Mouse (Mus musculus): ENCODE measurements at regions not wholly inside any gene's neighbourhood (a gene's known extent, or its start where the extent isn't known, plus 50 kb on each side); places are given as distances from the start of the nearest gene placed in this dataset.
A peak's percentile ranks its signal among the peaks of the same experiment; 100 is the strongest.

DNA sequence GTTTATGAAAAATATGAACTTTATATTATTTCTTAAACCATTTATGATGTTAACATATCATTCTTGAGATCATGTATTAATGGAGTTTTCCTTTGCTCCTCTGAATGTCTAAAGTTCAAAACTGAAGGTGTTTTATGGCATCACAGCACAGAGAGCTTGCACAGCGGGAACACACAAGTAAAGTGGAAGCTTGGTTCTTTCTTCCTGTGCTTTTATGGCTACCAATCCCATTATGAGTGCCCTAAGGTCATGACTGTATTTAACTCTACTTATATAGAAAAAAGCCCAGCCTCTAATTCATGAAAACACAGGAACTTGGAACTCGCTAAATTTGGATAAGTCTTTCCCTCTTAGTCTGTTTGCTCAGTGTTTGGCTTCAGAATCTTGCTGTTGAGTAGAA is 417.3 kb upstream of the Adamts5 start:
- Histone ChIP-seq H3K9ac (ENCODE audit: low read depth, low read length, severe bottlenecking) (no peak overlapping the region), H3K4me3 (replicated peaks; ENCODE audit: low read length) (no peak overlapping the region), H3K4me2 (replicated peaks; ENCODE audit: low read depth, low read length, severe bottlenecking) (no peak overlapping the region), H3K27me3 (ENCODE audit: control insufficient read depth, insufficient read depth, low read length) (no peaks in the 10 kb centered on the region), H3K4me1 (ENCODE audit: control insufficient read depth, insufficient read depth, low read length) (no peaks in the 10 kb centered on the region), H3K9me3 (ENCODE audit: control insufficient read depth, low read length) (no peaks in the 10 kb centered on the region), H3K36me3 (ENCODE audit: control insufficient read depth, insufficient read depth, low read length) (no peaks in the 10 kb centered on the region), H3K27ac (replicated peaks; ENCODE audit: low read depth, low read length) (no peak overlapping the region)
- TF ChIP-seq POLR2A (IDR thresholded peaks at IDR 0.05; ENCODE audit: borderline replicate concordance, extremely low read depth, insufficient read depth, insufficient read length): no peak
- no peak for DNase-seq (ENCODE audit: low spot score)
- WGBS: 19% methylated on average over 2 of the region's 2 CpGs
- no peak for ATAC-seq (ENCODE audit: low FRiP score, low read depth)

GRCm38 (mm10) chr16:86309696-86310095 is 408.1 kb upstream of the Adamts5 start:
- Histone ChIP-seq H3K27ac (replicated peaks; ENCODE audit: low read depth, low read length) (no peak overlapping the region), H3K4me3 (replicated peaks; ENCODE audit: low read length) (no peak overlapping the region), H3K27me3 (ENCODE audit: control insufficient read depth, insufficient read depth, low read length) (no peaks in the 10 kb centered on the region), H3K9ac (ENCODE audit: low read depth, low read length, severe bottlenecking) (no peak overlapping the region), H3K36me3 (ENCODE audit: control insufficient read depth, insufficient read depth, low read length) (no peaks in the 10 kb centered on the region), H3K4me2 (replicated peaks; ENCODE audit: low read depth, low read length, severe bottlenecking) (no peak overlapping the region), H3K9me3 (ENCODE audit: control insufficient read depth, low read length) (no peaks in the 10 kb centered on the region), H3K4me1 (ENCODE audit: control insufficient read depth, insufficient read depth, low read length) (peaks cover 4% of the 10 kb centered on the region; the same call in 1 of the 2 replicates)
- DNase-seq (ENCODE audit: low spot score): peak; percentile 52
- ATAC-seq (ENCODE audit: low FRiP score, low read depth): peak; percentile 50; the same call in 1 of the 2 replicates
- TF ChIP-seq POLR2A (IDR thresholded peaks at IDR 0.05; ENCODE audit: borderline replicate concordance, extremely low read depth, insufficient read depth, insufficient read length): no peak
- 25% methylated on average over 2 of the region's 2 CpGs for WGBS

- DNase-seq (ENCODE audit: low spot score) (no peak), ATAC-seq (ENCODE audit: low FRiP score, low read depth) (no peak)
- no peak for TF ChIP-seq POLR2A (IDR thresholded peaks at IDR 0.05; ENCODE audit: borderline replicate concordance, extremely low read depth, insufficient read depth, insufficient read length)
- H3K36me3 ChIP-seq (ENCODE audit: control insufficient read depth, insufficient read depth, low read length): no peaks in the 10 kb centered on the region
- no peaks in the 10 kb centered on the region for H3K9me3 ChIP-seq (ENCODE audit: control insufficient read depth, low read length)
- 83% methylated on average over 2 of the region's 2 CpGs for WGBS
- H3K9ac ChIP-seq (ENCODE audit: low read depth, low read length, severe bottlenecking): no peak overlapping the region
- H3K27ac ChIP-seq (replicated peaks; ENCODE audit: low read depth, low read length): no peak overlapping the region
- no peaks in the 10 kb centered on the region for H3K27me3 ChIP-seq (ENCODE audit: control insufficient read depth, insufficient read depth, low read length)
- H3K4me2 ChIP-seq (replicated peaks; ENCODE audit: low read depth, low read length, severe bottlenecking): no peak overlapping the region
- H3K4me1 ChIP-seq (ENCODE audit: control insufficient read depth, insufficient read depth, low read length): no peaks in the 10 kb centered on the region
- no peak overlapping the region for H3K4me3 ChIP-seq (replicated peaks; ENCODE audit: low read length)
Observed at GRCm38 (mm10) chr16:86303869-86304268, 402.2 kb upstream of the Adamts5 start.

DNA sequence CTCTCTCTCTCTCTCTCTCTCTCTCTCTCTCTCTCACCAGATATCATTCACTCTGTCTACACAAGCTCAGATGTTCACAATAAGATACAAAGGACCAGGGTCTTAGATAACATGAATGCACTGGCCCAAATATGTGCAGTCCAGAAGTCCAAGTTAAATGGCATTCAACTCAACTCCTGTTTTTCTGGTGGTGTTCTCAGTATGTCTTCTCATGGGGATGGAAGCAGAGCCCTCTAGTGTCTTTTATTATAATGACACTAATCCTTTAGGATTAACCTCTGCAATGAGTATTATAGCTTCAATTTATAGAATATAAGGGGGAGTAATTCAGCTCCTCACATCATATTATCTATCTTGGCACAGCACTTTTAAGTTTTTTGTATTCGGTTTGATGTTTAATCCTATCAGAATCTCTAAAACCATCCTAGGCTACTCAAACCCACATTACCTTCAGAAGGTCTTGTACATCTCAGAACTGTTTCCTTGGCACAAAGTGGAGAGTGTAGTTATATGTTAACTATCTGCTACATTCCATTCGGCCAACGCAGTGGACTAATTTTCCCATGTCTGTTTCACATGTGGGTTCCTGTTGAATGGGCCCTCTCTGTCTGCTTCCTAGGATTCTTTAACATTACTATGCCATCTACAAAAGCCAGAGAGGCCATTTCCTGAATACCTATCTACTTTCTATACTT is 401.0 kb upstream of the Adamts5 start:
- Histone ChIP-seq H3K27ac (replicated peaks; ENCODE audit: low read depth, low read length) (no peak overlapping the region), H3K9me3 (ENCODE audit: control insufficient read depth, low read length) (no peaks in the 10 kb centered on the region), H3K36me3 (ENCODE audit: control insufficient read depth, insufficient read depth, low read length) (no peaks in the 10 kb centered on the region), H3K4me2 (replicated peaks; ENCODE audit: low read depth, low read length, severe bottlenecking) (no peak overlapping the region), H3K4me1 (ENCODE audit: control insufficient read depth, insufficient read depth, low read length) (no peaks in the 10 kb centered on the region), H3K9ac (ENCODE audit: low read depth, low read length, severe bottlenecking) (no peak overlapping the region), H3K4me3 (replicated peaks; ENCODE audit: low read length) (no peak overlapping the region), H3K27me3 (ENCODE audit: control insufficient read depth, insufficient read depth, low read length) (no peaks in the 10 kb centered on the region)
- ATAC-seq (ENCODE audit: low FRiP score, low read depth) (no peak), DNase-seq (ENCODE audit: low spot score) (peak; percentile 53)
- 68% methylated on average over 3 of the region's 3 CpGs for WGBS
- no peak for TF ChIP-seq POLR2A (IDR thresholded peaks at IDR 0.05; ENCODE audit: borderline replicate concordance, extremely low read depth, insufficient read depth, insufficient read length)

GRCm38 (mm10) chr16:86294436-86294835 is 392.8 kb upstream of the Adamts5 start:
- Histone ChIP-seq H3K27ac (replicated peaks; ENCODE audit: low read depth, low read length) (no peak overlapping the region), H3K4me2 (replicated peaks; ENCODE audit: low read depth, low read length, severe bottlenecking) (no peak overlapping the region), H3K36me3 (ENCODE audit: control insufficient read depth, insufficient read depth, low read length) (no peaks in the 10 kb centered on the region), H3K9me3 (ENCODE audit: control insufficient read depth, low read length) (no peaks in the 10 kb centered on the region), H3K9ac (ENCODE audit: low read depth, low read length, severe bottlenecking) (no peak overlapping the region), H3K27me3 (ENCODE audit: control insufficient read depth, insufficient read depth, low read length) (no peaks in the 10 kb centered on the region), H3K4me1 (ENCODE audit: control insufficient read depth, insufficient read depth, low read length) (no peaks in the 10 kb centered on the region), H3K4me3 (replicated peaks; ENCODE audit: low read length) (no peak overlapping the region)
- 89% methylated on average over 2 of the region's 2 CpGs for WGBS
- no peak for ATAC-seq (ENCODE audit: low FRiP score, low read depth)
- no peak for DNase-seq (ENCODE audit: low spot score)
- no peak for TF ChIP-seq POLR2A (IDR thresholded peaks at IDR 0.05; ENCODE audit: borderline replicate concordance, extremely low read depth, insufficient read depth, insufficient read length)

Data from limb, embryonic 14.5 days (tissue).